ENCODE assay signal across 25 mouse cellular contexts in the genomic region with DNA sequence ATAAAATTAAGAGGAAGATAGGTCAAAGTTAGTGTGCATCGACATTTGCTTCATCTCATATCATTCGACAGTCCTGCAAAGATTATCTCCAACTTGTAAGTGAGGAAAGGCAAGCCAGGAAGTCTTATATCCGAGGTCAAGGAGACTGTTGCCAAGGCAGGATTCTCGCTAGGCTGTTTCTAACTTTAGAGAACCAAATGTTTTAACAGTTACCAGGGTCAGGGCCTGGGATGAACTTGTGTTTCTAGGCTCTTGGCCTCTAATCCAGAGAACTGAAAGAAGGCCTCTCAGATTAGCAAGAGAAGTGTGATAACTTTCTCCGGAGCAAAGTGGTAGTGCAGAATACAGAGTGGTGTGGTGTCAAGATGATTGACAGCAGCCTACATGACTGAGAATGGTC. TPM values are rescaled to one million over a fixed set of nuclear protein-coding genes. Genes with fewer than 3 reads are reported as not detected.
DNase-seq lines count a peak whose midpoint lies in the region; ATAC-seq and TF ChIP-seq lines count a peak whose summit lies in the region.
"Had no signal": no experiment of that assay in that cellular context is flagged by ENCODE, and none has a peak within 500 bp of the region (broad histone marks: within the 10 kb centered on the region; RNA-seq: fewer than 3 reads in every experiment).

No protein-coding gene starts in this region.

- intact Hi-C loops in heart, adult 2 months (cut with DNase I), result no loop called here
- intact Hi-C loops in heart, postnatal 25 days (cut with DNase I), result loop anchor here (5.0 kb wide), 1 partner anchor 77 kb away; no protein-coding TSS in a partner anchor

- peak; percentile 25 for DNase-seq in adrenal gland, adult 2 months
- no peak for DNase-seq in adrenal gland, adult 18-20 months (ENCODE audit: low spot score in 2 of 2)
- DNase-seq in heart, adult 2 months, result peak in 1 of 2 experiments; percentile 44
- DNase-seq in heart, postnatal 25 days (ENCODE audit: low spot score), result no peak
- peak; percentile 9 to 15 for DNase-seq in kidney, adult 8-10 months
- no peak for DNase-seq in kidney, postnatal 4 days
- DNase-seq in skeletal muscle tissue, adult 2 months (ENCODE audit: low read depth, low spot score), result peak; percentile 62
- DNase-seq: cerebellum, adult 2 months; cerebellum, postnatal 25 days; forebrain, postnatal 0 days; liver, postnatal 0 days; right cerebral cortex, adult 18-20 months; right cerebral cortex, postnatal 4 days; thymus, postnatal 25 days had no signal

- peaks cover 6% of the 10 kb centered on the region for H3K36me3 ChIP-seq in heart, adult 2 months (ENCODE audit: control insufficient read depth, insufficient read depth, low read length)
- H3K36me3 ChIP-seq in midbrain, embryonic 13.5 days, result no peaks in the 10 kb centered on the region
- H3K36me3 ChIP-seq: embryonic facial prominence, embryonic 12.5 days; hindbrain, embryonic 10.5 days; intestine, embryonic 15.5 days; limb, embryonic 10.5 days; midbrain, embryonic 10.5 days; neural tube, embryonic 15.5 days; stomach, embryonic 15.5 days had no signal

- TF ChIP-seq CTCF in heart, adult 2 months (IDR thresholded peaks at IDR 0.05), result no peak

- H3K79me2 ChIP-seq in heart, adult 2 months (replicated peaks; ENCODE audit: control insufficient read depth, insufficient read depth, low read length), result no peaks in the 10 kb centered on the region

- 0 out of 2 replicates have a peak, but pooled peaks cover 6% of the 10 kb centered on the region for H3K9me3 ChIP-seq in midbrain, embryonic 13.5 days
- H3K9me3 ChIP-seq: intestine, embryonic 15.5 days; limb, embryonic 10.5 days; midbrain, embryonic 10.5 days; neural tube, embryonic 15.5 days; stomach, embryonic 15.5 days had no signal

- H3K9ac ChIP-seq in heart, adult 2 months (ENCODE audit: low read depth, low read length), result no peak overlapping the region
- no peak overlapping the region for H3K9ac ChIP-seq in midbrain, embryonic 13.5 days (replicated peaks)
- H3K9ac ChIP-seq: embryonic facial prominence, embryonic 12.5 days; forebrain, postnatal 0 days; intestine, embryonic 15.5 days; liver, postnatal 0 days; neural tube, embryonic 15.5 days; stomach, embryonic 15.5 days had no signal

- H3K4me1 ChIP-seq in heart, adult 2 months (ENCODE audit: control insufficient read depth, insufficient read depth, low read length), result peaks cover 2% of the 10 kb centered on the region
- H3K4me1 ChIP-seq in midbrain, embryonic 13.5 days (replicated peaks), result no peaks in the 10 kb centered on the region
- H3K4me1 ChIP-seq: embryonic facial prominence, embryonic 12.5 days; hindbrain, embryonic 10.5 days; intestine, embryonic 15.5 days; limb, embryonic 10.5 days; midbrain, embryonic 10.5 days; neural tube, embryonic 15.5 days; stomach, embryonic 15.5 days had no signal

- H3K4me2 ChIP-seq in midbrain, embryonic 13.5 days (replicated peaks), result no peak overlapping the region
- H3K4me2 ChIP-seq: embryonic facial prominence, embryonic 12.5 days; intestine, embryonic 15.5 days; liver, embryonic 11.5 days; neural tube, embryonic 15.5 days; stomach, embryonic 15.5 days had no signal

- no peak for TF ChIP-seq POLR2A in heart, adult 2 months (IDR thresholded peaks at IDR 0.05; ENCODE audit: insufficient read depth, low read depth, low read length)

- WGBS in heart, adult 2 months, result 10% methylated on average over 5 of the region's 5 CpGs
- 86% methylated on average over 5 of the region's 5 CpGs for WGBS in midbrain, embryonic 13.5 days

- no peak for TF ChIP-seq EP300 in heart, adult 2 months (IDR thresholded peaks at IDR 0.05; ENCODE audit: insufficient read depth, low read depth, low read length)

- peak overlapping the region; percentile 36 for H3K27ac ChIP-seq in heart, adult 2 months
- H3K27ac ChIP-seq in midbrain, embryonic 13.5 days, result no peak overlapping the region
- H3K27ac ChIP-seq: embryonic facial prominence, embryonic 12.5 days; hindbrain, embryonic 10.5 days; intestine, embryonic 15.5 days; limb, embryonic 10.5 days; midbrain, embryonic 10.5 days; neural tube, embryonic 15.5 days; stomach, embryonic 15.5 days had no signal

- ATAC-seq in midbrain, embryonic 13.5 days, result no peak
- ATAC-seq: forebrain, postnatal 0 days; hindbrain, embryonic 16.5 days; intestine, embryonic 15.5 days; liver, postnatal 0 days; lung, postnatal 0 days had no signal

- no peaks in the 10 kb centered on the region for H3K27me3 ChIP-seq in heart, adult 2 months (ENCODE audit: control insufficient read depth, insufficient read depth, low read length)
- no peaks in the 10 kb centered on the region for H3K27me3 ChIP-seq in midbrain, embryonic 13.5 days
- H3K27me3 ChIP-seq: embryonic facial prominence, embryonic 12.5 days; intestine, embryonic 15.5 days; neural tube, embryonic 15.5 days; stomach, embryonic 15.5 days had no signal

- H3K4me3 ChIP-seq in heart, adult 2 months, result no peak overlapping the region
- no peak overlapping the region for H3K4me3 ChIP-seq in midbrain, embryonic 13.5 days (replicated peaks)
- H3K4me3 ChIP-seq: embryonic facial prominence, embryonic 12.5 days; hindbrain, embryonic 10.5 days; intestine, embryonic 15.5 days; limb, embryonic 10.5 days; midbrain, embryonic 10.5 days; neural tube, embryonic 15.5 days; stomach, embryonic 15.5 days had no signal

RNA-seq across cellular contexts. Expression of a gene that starts 50.2 kb away (rescaled TPM):
- total RNA-seq in adrenal gland, adult 2 months (2021), result 10 to 100 TPM; 53.7 to 66.1 TPM
- 2.6 and 3.0 TPM in 2 replicates for polyA plus RNA-seq in adrenal gland, adult 2 months (2012; rRNA removed)
- 100 to 1,000 TPM in 1 of 2 experiments, 10 to 100 TPM in 1; 64.0 to 114 TPM for total RNA-seq in adrenal gland, adult 18-20 months (2021)
- total RNA-seq in heart, adult 2 months (2021), result 10 to 100 TPM; 40.4 to 46.1 TPM
- polyA plus RNA-seq in heart, adult 2 months (2012; rRNA removed), result 11.0 and 25.0 TPM in 2 replicates
- 10 to 100 TPM; 39.7 to 43.3 TPM for total RNA-seq in heart, postnatal 25 days (2021)
- 37.6 and 41.1 TPM in 2 replicates for polyA plus RNA-seq in midbrain, embryonic 13.5 days (2015; fragmentation: Nextera tagmentation; extraction: Ambion mirVana)

Comparison
In these comparisons a context has a peak if more than half of its experiments do, and no peak if none do; other contexts are left out.
1. DNase-seq: peak in adrenal gland, adult 2 months (single experiment), kidney, adult 8-10 months (2 of 2) and skeletal muscle tissue, adult 2 months (single experiment); none in adrenal gland, adult 18-20 months (0 of 2), heart, postnatal 25 days (single experiment) and kidney, postnatal 4 days (0 of 2).